Mouse (Mus musculus) thymus, adult 2 months (tissue): ENCODE data around the gene Grin3b. TPM values are rescaled to one million over a fixed set of nuclear protein-coding genes. Genes with fewer than 3 reads are reported as not detected.

Source experiments
- DNase-seq: peaks from one replicate; pipeline ENCODE4 v3.0.0; 2021
- H3K27ac ChIP-seq: fragments of 200-500 bp; 2 replicates; pipeline ENCODE4 v1.5.1; 2012; ENCODE audit warnings: low read length, control low read depth; ENCODE audit not compliant: control insufficient read depth, insufficient read depth
- H3K27me3 ChIP-seq: fragments of 200-500 bp; 2 replicates; pipeline ENCODE4 v1.6.1; 2012; ENCODE audit warnings: mild to moderate bottlenecking, low read length, moderate library complexity, mixed read lengths; ENCODE audit not compliant: control insufficient read depth, insufficient read depth
- H3K36me3 ChIP-seq: fragments of 200-500 bp; 2 replicates; pipeline ENCODE4 v1.6.1; 2012; ENCODE audit warnings: mild to moderate bottlenecking, low read length, moderate library complexity; ENCODE audit not compliant: control insufficient read depth, insufficient read depth
- H3K4me1 ChIP-seq: fragments of 200-500 bp; replicated peaks from 2 replicates; pipeline ENCODE4 v1.6.1; 2012; ENCODE audit warnings: low read length; ENCODE audit not compliant: control insufficient read depth, insufficient read depth
- H3K4me3 ChIP-seq: fragments of 200-500 bp; 2 replicates; pipeline ENCODE4 v1.5.1; 2012; ENCODE audit warnings: mild to moderate bottlenecking, low read length, control low read depth, moderate library complexity; ENCODE audit not compliant: control insufficient read depth, insufficient read depth
- CTCF ChIP-seq: fragments of 200-500 bp; IDR thresholded peaks from 2 replicates; pipeline ENCODE4 v1.5.1; 2012; ENCODE audit warnings: mild to moderate bottlenecking, control low read depth, low read length, moderate library complexity, borderline replicate concordance; ENCODE audit not compliant: control insufficient read depth, poor library complexity, insufficient read depth; ENCODE audit errors: extremely low read depth
- POLR2A ChIP-seq: fragments of 200-500 bp; IDR thresholded peaks from 2 replicates; pipeline ENCODE4 v1.6.1; 2012; ENCODE audit warnings: mild to moderate bottlenecking, low read length, control low read depth, moderate library complexity; ENCODE audit not compliant: control insufficient read depth, poor library complexity, insufficient read depth; ENCODE audit errors: extremely low read depth
- WGBS: fragments of 180-500 bp; shearing (Covaris S2); methylation state at CpG from one replicate; pipeline ENCODE4 v1.1.7; 2018; 5-methylcytosine and 5-hydroxymethylcytosine counted together
- polyA plus RNA-seq: library from polyadenylated mRNA; depleted of rRNA; stranded (reverse); fragments of >200 nt; gene quantifications from 2 replicates; pipeline ENCODE4 v1.2.3, GENCODE M21; 2012

Gene Grin3b
- polyA plus RNA-seq, 1 experiment = 0.07 TPM

GRCm38 (mm10) chr10:79989272-79989786 is 18.8 kb downstream of the Grin3b start:
- DNase-seq = no peak
- 55% methylated on average over 8 of the region's 8 CpGs for WGBS

GRCm38 (mm10) chr10:79989870-79990269 is 19.4 kb downstream of the Grin3b start:
- Histone ChIP-seq H3K27ac (no peak overlapping the region), H3K36me3 (peaks cover 16% of the 10 kb centered on the region), H3K4me1 (peaks cover 52% of the 10 kb centered on the region), H3K4me3 (no peak overlapping the region), H3K27me3 (no peaks in the 10 kb centered on the region)
- no peak for DNase-seq
- WGBS = 78% methylated on average over 15 of the region's 15 CpGs
- TF ChIP-seq POLR2A = no peak
- no peak for TF ChIP-seq CTCF

More at GRCm38 (mm10) chr10:79989272-79989786, 18.8 kb downstream of the Grin3b start:
- Histone ChIP-seq H3K27ac (peak overlapping the region; percentile 14; the same call in 1 of the 2 replicates), H3K27me3 (no peaks in the 10 kb centered on the region), H3K36me3 (peaks cover 14% of the 10 kb centered on the region), H3K4me1 (peaks cover 47% of the 10 kb centered on the region), H3K4me3 (peak overlapping the region; percentile 53)
- TF ChIP-seq CTCF = no peak
- TF ChIP-seq POLR2A = no peak

- TF ChIP-seq CTCF (no peak), POLR2A (no peak)
- Histone ChIP-seq H3K27ac (no peak overlapping the region), H3K4me1 (peaks cover 60% of the 10 kb centered on the region), H3K27me3 (no peaks in the 10 kb centered on the region), H3K36me3 (peaks cover 16% of the 10 kb centered on the region), H3K4me3 (no peak overlapping the region)
- DNase-seq = no peak
- WGBS = 95% methylated on average over 12 of the region's 12 CpGs
Observed at GRCm38 (mm10) chr10:79991099-79991498, 20.6 kb downstream of the Grin3b start.

- peaks cover 16% of the 10 kb centered on the region for H3K36me3 ChIP-seq
- no peak for DNase-seq
- 98% methylated on average over 6 of the region's 6 CpGs for WGBS
- peaks cover 56% of the 10 kb centered on the region for H3K4me1 ChIP-seq
- no peak overlapping the region for H3K27ac ChIP-seq
- H3K27me3 ChIP-seq = no peaks in the 10 kb centered on the region
- H3K4me3 ChIP-seq = no peak overlapping the region
- TF ChIP-seq POLR2A = no peak
- TF ChIP-seq CTCF = no peak
Observed at GRCm38 (mm10) chr10:79991548-79991947, 21.0 kb downstream of the Grin3b start.

GRCm38 (mm10) chr10:79994397-79995115 is 24.0 kb downstream of the Grin3b start:
- H3K4me3 ChIP-seq = no peak overlapping the region
- no peaks in the 10 kb centered on the region for H3K27me3 ChIP-seq
- TF ChIP-seq CTCF (no peak), POLR2A (no peak)
- 26% methylated on average over 16 of the region's 16 CpGs for WGBS
- H3K4me1 ChIP-seq = peaks cover 37% of the 10 kb centered on the region
- H3K36me3 ChIP-seq = peaks cover 16% of the 10 kb centered on the region
- H3K27ac ChIP-seq = peak overlapping the region; percentile 51; the same call in 1 of the 2 replicates
- no peak for DNase-seq

- no peak for TF ChIP-seq POLR2A
- TF ChIP-seq CTCF = no peak
- 44% methylated on average over 1 of the region's 1 CpGs for WGBS
- Histone ChIP-seq H3K4me3 (no peak overlapping the region), H3K36me3 (peaks cover 16% of the 10 kb centered on the region), H3K4me1 (peaks cover 31% of the 10 kb centered on the region), H3K27ac (peak overlapping the region; percentile 51; the same call in 1 of the 2 replicates), H3K27me3 (no peaks in the 10 kb centered on the region)
- no peak for DNase-seq
Observed at GRCm38 (mm10) chr10:79995636-79996035, 25.1 kb downstream of the Grin3b start.
